Mouse (Mus musculus) kidney, embryonic 16.5 days (tissue): ENCODE data around the gene Rtn4ip1. TPM values are rescaled to one million over a fixed set of nuclear protein-coding genes. Genes with fewer than 3 reads are reported as not detected.

Experiments used
- ATAC-seq: fragments of 200-750 bp; cut with Nextera tagmentation; 2 replicates; pipeline ENCODE4 v1.8.0; 2017; ENCODE audit warnings: moderate TSS enrichment; ENCODE audit not compliant: low FRiP score, low TSS enrichment
- H3K27ac ChIP-seq: fragments of 300-500 bp; sonication (generic); 2 replicates; pipeline ENCODE4 v1.5.1; 2014; ENCODE audit warnings: low read length
- H3K27me3 ChIP-seq: fragments of 300-500 bp; sonication (generic); 2 replicates; pipeline ENCODE4 v1.6.1; 2014; ENCODE audit warnings: low read length, control low read depth, mixed read lengths; ENCODE audit not compliant: insufficient read depth
- H3K36me3 ChIP-seq: fragments of 300-500 bp; sonication (generic); 2 replicates; pipeline ENCODE4 v1.6.1; 2014; ENCODE audit warnings: low read length, control low read depth, mixed read lengths; ENCODE audit not compliant: insufficient read depth
- H3K4me1 ChIP-seq: fragments of 300-500 bp; sonication (generic); 2 replicates; pipeline ENCODE4 v1.6.1; 2014; ENCODE audit warnings: low read length, control low read depth, mixed read lengths; ENCODE audit not compliant: insufficient read depth
- H3K4me2 ChIP-seq: fragments of 300-500 bp; sonication (generic); replicated peaks from 2 replicates; pipeline ENCODE4 v1.6.1; 2014; ENCODE audit warnings: low read depth, low read length
- H3K4me3 ChIP-seq: fragments of 300-500 bp; sonication (generic); 2 replicates; pipeline ENCODE4 v1.5.1; 2014; ENCODE audit warnings: mild to moderate bottlenecking, low read length
- H3K9ac ChIP-seq: fragments of 300-500 bp; sonication (generic); replicated peaks from 2 replicates; pipeline ENCODE4 v1.6.1; 2014; ENCODE audit warnings: low read length
- H3K9me3 ChIP-seq: fragments of 300-500 bp; sonication (generic); 2 replicates; pipeline ENCODE4 v1.6.1; 2016; ENCODE audit warnings: low read length, control low read depth
- WGBS: fragments of 180-500 bp; shearing (Covaris S2); extraction: QIAGEN DNeasy Blood & Tissue Kit; methylation state at CpG from one replicate; pipeline ENCODE4 v1.1.7; 2014; 5-methylcytosine and 5-hydroxymethylcytosine counted together
- polyA plus RNA-seq: library from polyadenylated mRNA; unstranded; fragments of >200 nt; fragmentation: Nextera tagmentation; extraction: Ambion mirVana; gene quantifications from 2 replicates; pipeline ENCODE4 v1.2.1, GENCODE M21; 2015

Rtn4ip1 gene
- polyA plus RNA-seq, 1 experiment from 2014 or later, result 18.7 TPM

GRCm38 (mm10) chr10:44005677-44006641 is 104.4 kb downstream of the Rtn4ip1 start:
- Histone ChIP-seq H3K36me3 (no peaks in the 10 kb centered on the region), H3K9ac (peak overlapping the region; percentile 57), H3K4me2 (peak overlapping the region; percentile 79), H3K4me3 (peak overlapping the region; percentile 47), H3K4me1 (peaks cover 29% of the 10 kb centered on the region), H3K27ac (peak overlapping the region; percentile 62), H3K9me3 (no peaks in the 10 kb centered on the region), H3K27me3 (peaks cover 62% of the 10 kb centered on the region)
- WGBS, result 2% methylated on average over 40 of the region's 40 CpGs
- peak; percentile 66 for ATAC-seq

Other genes with a start within 250 kb of the Rtn4ip1 start
- 29.3 and 29.7 TPM in 2 replicates for gene Qrsl1, start 62 bp upstream of the Rtn4ip1 start, polyA plus RNA-seq
- gene Crybg1, start 247.0 kb downstream of the Rtn4ip1 start, polyA plus RNA-seq, result 3.3 and 3.4 TPM in 2 replicates